Mouse (Mus musculus): ENCODE results near the gene Zfp27. TPM values are rescaled to one million over a fixed set of nuclear protein-coding genes. Genes with fewer than 3 reads are reported as not detected.

Zfp27 gene
- total RNA-seq (2014; rRNA removed) (15.7 and 18.0 TPM in 2 replicates), polyA plus RNA-seq (2015; fragmentation: Nextera tagmentation; extraction: Ambion mirVana) (7.9 and 8.5 TPM in 2 replicates)

DNA sequence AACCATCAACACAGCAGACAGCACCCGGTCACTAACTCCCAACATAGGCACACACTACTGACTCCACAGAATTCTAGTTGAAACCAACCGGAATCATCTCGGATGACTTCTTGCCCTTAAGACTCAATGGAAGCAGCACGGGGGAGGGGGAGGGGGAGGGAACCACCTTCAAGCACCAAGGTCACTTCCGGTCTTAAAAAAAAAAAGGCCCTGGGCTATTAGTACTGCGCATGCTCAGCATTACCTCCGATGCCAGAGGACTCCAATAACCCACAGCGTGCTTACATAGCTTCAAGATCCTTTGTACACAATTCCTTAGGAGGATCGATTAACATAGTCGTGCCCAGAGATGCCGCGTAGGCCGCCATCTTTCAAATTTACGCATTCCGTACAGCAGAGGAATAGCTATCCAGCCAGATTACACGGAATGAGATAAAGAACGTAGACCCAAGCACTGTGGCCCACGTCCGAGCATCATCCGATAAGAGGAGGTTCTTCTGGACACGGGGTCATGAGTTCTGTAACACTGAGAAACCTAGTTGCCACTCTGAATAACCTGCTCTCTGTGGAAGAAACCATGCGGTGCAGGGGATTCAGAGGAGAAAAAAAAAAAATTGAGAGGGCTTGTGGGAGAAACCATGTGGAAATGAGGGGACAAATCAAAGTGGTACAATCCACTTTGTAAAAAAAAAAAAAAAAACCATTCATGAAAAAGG lies at the start of gene Zfp27:
TSS of gene Zfp27 (minus strand) at position 607 of the 716 bp plus-strand sequence.
- under 1% methylated on average over 22 of the region's 22 CpGs for WGBS
- Histone ChIP-seq H3K27ac (ENCODE audit: low read depth, low read length) (peak within 1 kb of the TSS; percentile 94), H3K36me3 (ENCODE audit: insufficient read depth, low read length) (peaks cover 3% of the 10 kb centered on the region; the same call in 1 of the 2 replicates), H3K4me1 (ENCODE audit: insufficient read depth, low read length) (peaks cover 6% of the 10 kb centered on the region; the same call in 1 of the 2 replicates), H3K9ac (replicated peaks; ENCODE audit: low read length, poor library complexity, severe bottlenecking) (peak within 1 kb of the TSS; percentile 54), H3K4me3 (ENCODE audit: low read depth, low read length) (peak within 1 kb of the TSS; percentile 41), H3K27me3 (ENCODE audit: insufficient read depth, low read length) (no peaks in the 10 kb centered on the region), H3K4me2 (ENCODE audit: low read depth, low read length, poor library complexity, severe bottlenecking) (peak within 1 kb of the TSS; percentile 44), H3K9me3 (ENCODE audit: low read length) (no peaks in the 10 kb centered on the region)
- peak; percentile 9; the same call in 1 of the 2 replicates for TF ChIP-seq CTCF (IDR thresholded peaks at IDR 0.05)
- ATAC-seq (ENCODE audit: low FRiP score) (peak; percentile 90), DNase-seq (ENCODE audit: low spot score) (peak; percentile 98)

DNA sequence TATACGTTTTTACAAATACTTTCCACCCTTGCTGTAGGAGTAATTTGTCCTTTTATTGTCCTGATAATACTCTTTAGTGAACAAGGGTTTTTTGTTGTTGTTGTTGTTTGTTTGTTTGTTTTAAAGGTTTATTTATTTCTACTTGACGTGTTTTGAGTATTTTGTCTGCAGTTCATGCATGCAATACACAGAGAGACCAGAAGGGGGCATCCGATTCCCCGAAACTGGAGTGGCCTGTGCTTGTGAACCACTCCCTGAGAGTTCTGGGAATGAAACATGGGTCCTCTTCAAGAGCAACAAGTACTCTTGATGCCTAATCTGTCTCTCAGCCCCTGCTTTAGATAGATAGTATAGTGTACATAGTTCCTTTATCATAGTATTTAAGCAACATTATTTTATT lies 48.4 kb upstream of the Zfp27 start:
- Histone ChIP-seq H3K4me2 (ENCODE audit: low read depth, low read length, poor library complexity, severe bottlenecking) (peak overlapping the region; percentile 54; the same call in 1 of the 2 replicates), H3K4me3 (ENCODE audit: low read depth, low read length) (no peak overlapping the region), H3K36me3 (ENCODE audit: insufficient read depth, low read length) (peaks cover 5% of the 10 kb centered on the region; the same call in 1 of the 2 replicates), H3K27me3 (ENCODE audit: insufficient read depth, low read length) (no peaks in the 10 kb centered on the region), H3K9me3 (ENCODE audit: low read length) (no peaks in the 10 kb centered on the region), H3K4me1 (ENCODE audit: insufficient read depth, low read length) (no peaks in the 10 kb centered on the region), H3K9ac (replicated peaks; ENCODE audit: low read length, poor library complexity, severe bottlenecking) (no peak overlapping the region), H3K27ac (ENCODE audit: low read depth, low read length) (no peak overlapping the region)
- ATAC-seq (ENCODE audit: low FRiP score) (no peak), DNase-seq (ENCODE audit: low spot score) (peak; percentile 55)
- 24% methylated on average over 4 of the region's 4 CpGs for WGBS
- peak; percentile 73 for TF ChIP-seq CTCF (IDR thresholded peaks at IDR 0.05)

DNA sequence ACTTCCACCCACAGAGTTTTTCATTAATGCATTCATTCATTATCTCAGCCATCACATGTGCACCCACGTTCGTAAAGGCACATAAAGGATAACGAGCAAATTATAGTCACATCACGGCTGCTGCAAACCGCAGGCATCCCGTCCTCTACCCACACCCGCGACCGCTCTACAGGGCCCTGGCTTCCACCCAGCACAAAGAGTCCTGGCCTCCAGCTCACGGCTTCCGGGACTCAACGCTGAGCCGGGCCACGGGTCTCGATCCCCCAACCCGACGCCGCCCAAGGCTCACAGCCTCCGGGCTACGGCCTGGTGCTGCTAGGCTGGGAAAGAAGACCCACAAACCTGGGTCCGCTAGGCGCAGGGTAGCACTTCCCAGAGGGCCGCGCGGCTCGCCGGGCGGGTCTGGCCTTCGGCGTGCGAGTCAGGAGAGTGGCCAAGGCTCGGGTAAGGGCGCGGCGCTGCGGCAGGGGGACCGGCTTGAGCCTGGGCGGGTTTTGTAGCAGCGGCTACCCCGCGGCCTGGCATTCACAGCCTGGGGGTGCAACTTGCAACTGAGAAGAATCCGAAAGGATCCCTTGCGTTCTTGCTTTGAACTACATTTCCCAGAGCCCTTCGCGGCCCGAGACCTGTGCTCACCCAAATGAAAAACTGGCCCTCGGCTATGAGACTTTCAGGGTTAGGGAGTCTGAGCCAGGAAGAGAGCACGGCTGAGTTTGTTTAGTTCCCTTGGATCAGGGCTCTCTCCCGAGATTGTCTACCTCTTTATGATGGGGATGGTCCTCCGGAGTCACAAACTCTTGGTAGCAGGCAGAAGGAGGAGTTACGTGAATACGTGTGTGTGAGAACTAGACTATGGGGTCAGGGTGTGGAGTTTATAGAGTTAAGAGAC lies 47.4 kb upstream of the Zfp27 start, which contains the start of gene Zfp74:
TSS of gene Zfp74 (minus strand) at position 577 of the 889 bp plus-strand sequence.
- DNase-seq (ENCODE audit: low spot score) (peak; percentile 83), ATAC-seq (ENCODE audit: low FRiP score) (peak; percentile 87)
- H3K36me3 ChIP-seq (ENCODE audit: insufficient read depth, low read length): peaks cover 6% of the 10 kb centered on the region; the same call in 1 of the 2 replicates
- peak within 1 kb of the TSS; percentile 85 for H3K9ac ChIP-seq (replicated peaks; ENCODE audit: low read length, poor library complexity, severe bottlenecking)
- H3K4me2 ChIP-seq (ENCODE audit: low read depth, low read length, poor library complexity, severe bottlenecking): peak within 1 kb of the TSS; percentile 54
- peak; percentile 8; the same call in 1 of the 2 replicates for TF ChIP-seq CTCF (IDR thresholded peaks at IDR 0.05)
- no peaks in the 10 kb centered on the region for H3K4me1 ChIP-seq (ENCODE audit: insufficient read depth, low read length)
- peak within 1 kb of the TSS; percentile 86 for H3K4me3 ChIP-seq (ENCODE audit: low read depth, low read length)
- H3K27ac ChIP-seq (ENCODE audit: low read depth, low read length): peak within 1 kb of the TSS; percentile 95
- no peaks in the 10 kb centered on the region for H3K9me3 ChIP-seq (ENCODE audit: low read length)
- under 1% methylated on average over 50 of the region's 52 CpGs for WGBS
- no peaks in the 10 kb centered on the region for H3K27me3 ChIP-seq (ENCODE audit: insufficient read depth, low read length)

DNA sequence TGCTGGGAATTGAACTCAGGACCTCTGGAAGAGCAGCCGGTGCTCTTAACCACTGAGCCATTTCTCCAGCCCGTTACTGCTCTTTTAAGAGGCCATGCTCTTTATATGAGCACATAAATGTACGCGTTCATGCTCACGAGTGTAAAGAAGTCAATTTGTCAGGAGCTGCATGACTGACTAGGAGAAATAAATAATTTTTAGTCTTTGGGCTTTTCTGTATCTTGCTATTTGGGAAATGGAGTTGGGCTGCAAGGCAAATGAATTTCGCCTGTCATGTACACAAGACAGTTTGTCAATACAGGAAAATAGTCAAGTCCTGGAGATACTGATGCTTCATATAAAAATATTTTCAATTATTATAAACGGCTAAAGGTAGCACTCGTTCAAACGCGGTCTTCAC lies 46.7 kb upstream of the Zfp27 start:
- Histone ChIP-seq H3K9ac (replicated peaks; ENCODE audit: low read length, poor library complexity, severe bottlenecking) (peak overlapping the region; percentile 85), H3K27ac (ENCODE audit: low read depth, low read length) (peak overlapping the region; percentile 95), H3K9me3 (ENCODE audit: low read length) (no peaks in the 10 kb centered on the region), H3K4me2 (ENCODE audit: low read depth, low read length, poor library complexity, severe bottlenecking) (peak overlapping the region; percentile 54), H3K27me3 (ENCODE audit: insufficient read depth, low read length) (no peaks in the 10 kb centered on the region), H3K4me1 (ENCODE audit: insufficient read depth, low read length) (no peaks in the 10 kb centered on the region), H3K36me3 (ENCODE audit: insufficient read depth, low read length) (peaks cover 6% of the 10 kb centered on the region; the same call in 1 of the 2 replicates), H3K4me3 (ENCODE audit: low read depth, low read length) (peak overlapping the region; percentile 86)
- TF ChIP-seq CTCF (IDR thresholded peaks at IDR 0.05): no peak
- 30% methylated on average over 10 of the region's 10 CpGs for WGBS
- ATAC-seq (ENCODE audit: low FRiP score): no peak
- DNase-seq (ENCODE audit: low spot score): peak; percentile 5

DNA sequence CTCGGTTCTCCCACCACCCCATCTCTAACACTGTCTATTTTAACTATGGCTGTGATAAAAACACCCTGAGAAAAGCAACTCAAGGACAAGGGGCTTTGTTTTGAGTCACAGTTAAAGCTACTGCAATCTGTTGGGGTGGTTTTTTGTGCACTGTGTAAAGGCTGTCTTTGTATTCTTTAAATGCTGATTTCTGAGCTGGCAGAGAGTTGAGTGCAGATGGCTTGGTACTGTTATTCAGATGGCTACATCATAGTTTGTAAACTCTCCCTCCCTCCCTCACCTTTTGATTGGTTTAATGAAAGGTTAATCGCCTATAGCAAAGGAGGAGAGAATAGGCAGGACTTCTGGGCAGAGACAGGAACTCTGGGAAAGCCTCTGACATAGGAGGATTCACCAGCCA lies 37.8 kb upstream of the Zfp27 start:
- Histone ChIP-seq H3K9ac (replicated peaks; ENCODE audit: low read length, poor library complexity, severe bottlenecking) (no peak overlapping the region), H3K4me3 (ENCODE audit: low read depth, low read length) (no peak overlapping the region), H3K4me1 (ENCODE audit: insufficient read depth, low read length) (no peaks in the 10 kb centered on the region), H3K36me3 (ENCODE audit: insufficient read depth, low read length) (peaks cover 19% of the 10 kb centered on the region), H3K27ac (ENCODE audit: low read depth, low read length) (no peak overlapping the region), H3K27me3 (ENCODE audit: insufficient read depth, low read length) (no peaks in the 10 kb centered on the region), H3K9me3 (ENCODE audit: low read length) (no peaks in the 10 kb centered on the region), H3K4me2 (ENCODE audit: low read depth, low read length, poor library complexity, severe bottlenecking) (no peak overlapping the region)
- no peak for DNase-seq (ENCODE audit: low spot score)
- TF ChIP-seq CTCF (IDR thresholded peaks at IDR 0.05): no peak
- WGBS: 72% methylated on average over 2 of the region's 2 CpGs
- ATAC-seq (ENCODE audit: low FRiP score): no peak

Measured in midbrain, postnatal 0 days (tissue).